Mouse (Mus musculus) brain, embryonic 14.5 days (tissue): Measurements from ENCODE around the gene Bcas1.

Experiments used
- CTCF ChIP-seq: fragments of 200-500 bp; IDR thresholded peaks from 2 replicates; pipeline ENCODE4 v1.5.1; 2012; ENCODE audit warnings: inconsistent platforms, mild to moderate bottlenecking, moderate library complexity, borderline replicate concordance; ENCODE audit not compliant: insufficient read depth, insufficient read length; ENCODE audit errors: extremely low read depth
- POLR2A ChIP-seq: fragments of 200-500 bp; IDR thresholded peaks from 2 replicates; pipeline ENCODE4 v1.6.1; 2012; ENCODE audit warnings: mild to moderate bottlenecking, inconsistent platforms, borderline replicate concordance; ENCODE audit not compliant: poor library complexity, insufficient read depth, insufficient read length, severe bottlenecking; ENCODE audit errors: extremely low read depth

DNA sequence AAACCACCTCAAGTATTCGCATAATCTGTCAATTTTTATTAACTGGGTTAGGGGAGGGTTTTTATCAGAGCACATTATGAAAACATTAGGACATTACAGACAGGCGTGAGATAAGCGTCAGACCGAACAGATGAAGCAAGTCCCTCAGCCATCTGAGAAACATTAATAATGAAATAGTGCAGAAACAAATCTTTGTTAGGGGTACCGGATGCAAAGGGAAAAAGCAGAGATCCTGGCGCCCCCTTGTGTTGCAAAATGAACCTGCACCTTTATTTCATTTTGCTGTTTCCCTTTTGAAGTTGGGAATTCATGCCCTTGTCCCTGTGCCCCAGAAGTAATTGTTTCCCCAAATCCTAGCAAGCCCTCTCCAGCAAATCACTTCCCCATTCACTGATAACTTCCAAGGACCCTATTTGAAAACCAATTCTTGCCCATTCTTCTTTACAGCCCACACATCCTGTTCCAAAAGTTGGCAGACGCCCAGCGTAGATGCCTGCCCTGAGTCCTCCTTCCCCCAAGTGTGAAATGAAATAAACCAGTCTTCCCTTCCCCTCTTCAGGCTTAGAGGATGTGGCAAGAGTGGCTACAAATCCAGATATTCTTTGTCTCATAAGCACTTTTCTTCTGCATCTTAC, 80.4 kb downstream of the Bcas1 start:
- TF ChIP-seq POLR2A (no peak), CTCF (peak; percentile 85)
